Mouse (Mus musculus) CH12.LX (cell line): ENCODE results near the gene Mrps14. TPM values are rescaled to one million over a fixed set of nuclear protein-coding genes. Genes with fewer than 3 reads are reported as not detected.

Experiments
- DNase-seq: peaks from one replicate; pipeline ENCODE4 v3.0.0-alpha.2; 2013; ENCODE audit errors: extremely low read depth
- H3K27ac ChIP-seq: 2 replicates; pipeline ENCODE4 v1.5.1; 2012; ENCODE audit warnings: low read depth, mild to moderate bottlenecking, control low read depth, moderate library complexity; ENCODE audit not compliant: insufficient read depth
- H3K27me3 ChIP-seq: replicated peaks from 2 replicates; pipeline ENCODE3; 2012; ENCODE audit warnings: inconsistent platforms
- H3K36me3 ChIP-seq, 2 experiments: replicated peaks in 1 of 2; 2 replicates each; pipeline versions ENCODE3 to v1.6.1; 2012; ENCODE audit warnings: inconsistent platforms in 1 of 2, low read length in 1 of 2, mild to moderate bottlenecking in 1 of 2, mixed read lengths in 1 of 2, moderate library complexity in 1 of 2; ENCODE audit not compliant: control insufficient read depth in 1 of 2, insufficient read depth in 1 of 2
- H3K4me1 ChIP-seq, 2 experiments: 2 replicates each; pipeline ENCODE4 v1.6.1; 2012; ENCODE audit warnings: inconsistent platforms in 1 of 2, moderate library complexity in 1 of 2; ENCODE audit not compliant: insufficient read depth in 2 of 2, control insufficient read depth in 1 of 2
- H3K4me2 ChIP-seq: 2 replicates; pipeline ENCODE4 v1.6.1; 2012; ENCODE audit warnings: low read depth, mild to moderate bottlenecking, control low read depth; ENCODE audit not compliant: poor library complexity, insufficient read depth, severe bottlenecking
- H3K4me3 ChIP-seq, 3 experiments: fragments of 150-350 bp in 1 of 3; sonication (generic) in 1 of 3; replicated peaks in 1 of 3; 2 replicates each; pipeline versions ENCODE3 to v1.5.1; 2011 to 2012; ENCODE audit warnings: low read depth in 2 of 3, low read length in 2 of 3, mild to moderate bottlenecking in 2 of 3, moderate library complexity in 2 of 3, control low read depth in 1 of 3, improper control_type of control experiment in 1 of 3, inconsistent platforms in 1 of 3, mixed read lengths in 1 of 3; ENCODE audit not compliant: poor library complexity in 1 of 3
- H3K79me2 ChIP-seq: replicated peaks from 2 replicates; pipeline ENCODE4 v1.6.1; 2012; ENCODE audit warnings: mild to moderate bottlenecking, moderate library complexity; ENCODE audit not compliant: control insufficient read depth, poor library complexity, insufficient read depth, severe bottlenecking; ENCODE audit errors: extremely low read depth
- H3K9ac ChIP-seq: 2 replicates; pipeline ENCODE4 v1.6.1; 2012; ENCODE audit warnings: low read depth, mild to moderate bottlenecking, control low read depth, moderate library complexity; ENCODE audit not compliant: insufficient read depth
- H3K9me3 ChIP-seq: replicated peaks from 2 replicates; pipeline ENCODE3; 2012; ENCODE audit warnings: low read length, inconsistent platforms, mixed read lengths
- BHLHE40 ChIP-seq: IDR thresholded peaks from 2 replicates; pipeline ENCODE4 v1.6.1; 2011; ENCODE audit warnings: mild to moderate bottlenecking, low read depth, low read length, improper control_type of control experiment
- CHD2 ChIP-seq: IDR thresholded peaks from 2 replicates; pipeline ENCODE4 v1.6.1; 2011; ENCODE audit warnings: low read length, improper control_type of control experiment
- E2F4 ChIP-seq: IDR thresholded peaks from 2 replicates; pipeline ENCODE4 v1.6.1; 2011; ENCODE audit warnings: low read depth, low read length, improper control_type of control experiment; ENCODE audit not compliant: insufficient replicate concordance
- EP300 ChIP-seq: IDR thresholded peaks from 2 replicates; pipeline ENCODE4 v1.6.1; 2011; ENCODE audit warnings: low read length, improper control_type of control experiment
- ETS1 ChIP-seq: conservative IDR thresholded peaks from 2 replicates; pipeline ENCODE4 v1.6.1; 2012; ENCODE audit warnings: low read depth, mild to moderate bottlenecking, inconsistent platforms, low read length, improper control_type of control experiment, moderate library complexity
- GABPA ChIP-seq: IDR thresholded peaks from 2 replicates; pipeline ENCODE4 v1.6.1; 2012; ENCODE audit warnings: low read depth, low read length, improper control_type of control experiment, inconsistent platforms; ENCODE audit not compliant: insufficient replicate concordance
- IRF4 ChIP-seq: IDR thresholded peaks from 2 replicates; pipeline ENCODE4 v1.6.1; 2014; ENCODE audit warnings: low read depth, mild to moderate bottlenecking, inconsistent platforms, low read length, improper control_type of control experiment
- JUND ChIP-seq: conservative IDR thresholded peaks from 2 replicates; pipeline ENCODE4 v1.6.1; 2011; ENCODE audit warnings: low read depth, low read length, improper control_type of control experiment
- KAT2A ChIP-seq: IDR thresholded peaks from 2 replicates; pipeline ENCODE4 v1.6.1; 2012; ENCODE audit warnings: low read length, improper control_type of control experiment, inconsistent platforms; ENCODE audit not compliant: insufficient replicate concordance
- MAX ChIP-seq: IDR thresholded peaks from 2 replicates; pipeline ENCODE4 v1.6.1; 2011; ENCODE audit warnings: low read length, improper control_type of control experiment
- MYC ChIP-seq: IDR thresholded peaks from 2 replicates; pipeline ENCODE4 v1.6.1; 2011; ENCODE audit warnings: low read depth, mild to moderate bottlenecking, improper control_type of control experiment, low read length
- PAX5 ChIP-seq: IDR thresholded peaks from 2 replicates; pipeline ENCODE4 v1.6.1; 2012; ENCODE audit warnings: low read length, inconsistent platforms, mixed read lengths
- POLR2A ChIP-seq: IDR thresholded peaks from 2 replicates; pipeline ENCODE4 v1.6.1; 2011; ENCODE audit warnings: low read depth, mild to moderate bottlenecking, improper control_type of control experiment, low read length
- RAD21 ChIP-seq: IDR thresholded peaks from 2 replicates; pipeline ENCODE4 v1.6.1; 2011; ENCODE audit warnings: low read depth, mild to moderate bottlenecking, low read length, improper control_type of control experiment, moderate library complexity
- RCOR1 ChIP-seq: conservative IDR thresholded peaks from 2 replicates; pipeline ENCODE4 v1.6.1; 2012; ENCODE audit warnings: low read depth, mild to moderate bottlenecking, inconsistent platforms, low read length, improper control_type of control experiment
- SIN3A ChIP-seq: IDR thresholded peaks from 2 replicates; pipeline ENCODE4 v1.6.1; 2012; ENCODE audit warnings: low read length, improper control_type of control experiment, inconsistent platforms
- SMC3 ChIP-seq: IDR thresholded peaks from 2 replicates; pipeline ENCODE4 v1.6.1; 2011; ENCODE audit warnings: low read depth, low read length, improper control_type of control experiment
- UBTF ChIP-seq: IDR thresholded peaks from 2 replicates; pipeline ENCODE4 v1.6.1; 2012; ENCODE audit warnings: low read depth, mild to moderate bottlenecking, inconsistent platforms, low read length, improper control_type of control experiment, moderate library complexity
- USF1 ChIP-seq: IDR thresholded peaks from 2 replicates; pipeline ENCODE4 v1.6.1; 2014; ENCODE audit warnings: low read depth, mild to moderate bottlenecking, inconsistent platforms, low read length, improper control_type of control experiment
- ZKSCAN1 ChIP-seq: IDR thresholded peaks from 2 replicates; pipeline ENCODE4 v1.6.1; 2012; ENCODE audit warnings: low read depth, inconsistent platforms, low read length, improper control_type of control experiment, borderline replicate concordance
- dilution Hi-C: fragments of 300-500 bp; cut with MboI; formaldehyde crosslinking; loops from 2 replicates; pipeline ENCODE4 v1.14.3; 2020; ENCODE audit warnings: low sequenced_read_pairs; ENCODE audit not compliant: extremely low pct_unique_long_range_greater_than_20kb, extremely low pct_ligation_motif_present
- in situ Hi-C: fragments of 300-500 bp; cut with MboI; formaldehyde crosslinking; loops from 3 replicates; pipeline ENCODE4 v1.14.3; 2019; ENCODE audit warnings: low sequenced_read_pairs, low pct_ligation_motif_present, low pct_unique_long_range_greater_than_20kb, mixed read lengths
- polyA plus RNA-seq: library from polyadenylated mRNA; unstranded; fragments of >175 nt; gene quantifications from 2 replicates; pipeline ENCODE4 v1.2.1, GENCODE M21; 2012; ENCODE audit warnings: low read depth; ENCODE audit not compliant: insufficient read length
- total RNA-seq, 2 experiments: library from RNA; depleted of rRNA; stranded (reverse); fragments of 300-350 nt in 1 of 2; fragments of >200 nt in 1 of 2; gene quantifications; 2 replicates each; pipeline ENCODE4 v1.2.3; 2012 to 2014

Mrps14 gene
- total and polyA plus RNA-seq, 3 experiments, result 103 to 142 (median 106) TPM

DNA sequence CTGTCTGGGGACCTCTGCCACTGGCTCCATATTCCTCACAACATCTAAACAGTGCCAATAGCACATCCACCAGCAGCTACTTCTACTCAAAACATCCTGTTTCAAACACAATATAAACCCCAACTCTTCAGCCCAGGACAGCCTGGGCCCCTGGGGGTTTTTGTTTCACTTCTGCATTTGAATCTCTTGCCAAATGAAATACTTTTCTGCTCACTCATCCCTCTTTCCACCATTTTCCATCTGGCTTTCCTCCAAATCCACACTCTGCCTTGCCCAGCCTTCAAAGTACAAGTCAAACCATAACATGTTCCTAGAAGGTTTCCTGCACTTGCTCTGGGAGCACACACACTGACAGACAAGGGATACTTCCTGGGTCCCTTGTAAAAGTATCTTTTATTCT, 38.9 kb downstream of the Mrps14 start (continued):
- TF ChIP-seq ETS1 (no peak), SIN3A (no peak), USF1 (no peak), POLR2A (peak; percentile 31; the same call in 1 of the 2 replicates), KAT2A (no peak), GABPA (no peak), E2F4 (no peak), EP300 (peak; percentile 97), MYC (peak; percentile 41; the same call in 1 of the 2 replicates), SMC3 (no peak)

DNA sequence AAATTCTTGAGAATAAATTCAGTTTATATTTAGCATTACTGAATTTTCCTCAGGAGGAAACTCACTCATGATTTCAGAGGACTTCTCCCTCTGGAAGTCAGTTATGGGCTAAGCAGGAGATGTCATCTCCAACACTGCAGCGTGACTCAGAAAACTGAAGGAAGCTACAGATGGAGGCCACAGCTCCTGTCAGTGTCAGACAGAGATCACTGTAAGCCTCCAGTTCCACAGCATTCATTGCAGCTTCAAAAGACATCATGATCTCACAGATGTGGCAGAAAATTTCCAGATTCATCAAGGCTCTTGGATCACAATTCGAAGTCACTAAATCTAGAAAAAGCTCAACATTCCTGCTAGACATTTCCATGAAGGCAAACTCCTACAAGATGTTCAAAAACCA, 43.0 kb downstream of the Mrps14 start:
- no peak for DNase-seq
- no peak for TF ChIP-seq MAX
- TF ChIP-seq IRF4, result no peak
- no peak for TF ChIP-seq SIN3A
- TF ChIP-seq CHD2, result no peak
- no peak for TF ChIP-seq ETS1
- no peak for TF ChIP-seq EP300
- TF ChIP-seq ZKSCAN1, result no peak
- no peak for TF ChIP-seq RAD21
- no peak for TF ChIP-seq BHLHE40
- no peak for TF ChIP-seq RCOR1
- no peak for TF ChIP-seq PAX5
- TF ChIP-seq POLR2A, result no peak
- TF ChIP-seq UBTF, result no peak
- no peak for TF ChIP-seq JUND
- no peak for TF ChIP-seq SMC3
- TF ChIP-seq, all 38 proteins: peak for 0
- peaks cover 9 to 42% of the 10 kb centered on the region in 2 experiments for H3K4me1 ChIP-seq
- 0 out of 2 replicates have a peak overlapping the region, but pooled peaks have one; percentile 51 for H3K9ac ChIP-seq
- in situ Hi-C loops, result no loop called here
- H3K9me3 ChIP-seq, result peaks cover 3% of the 10 kb centered on the region
- peak overlapping the region; percentile 81; the same call in 1 of the 2 replicates for H3K27ac ChIP-seq
- H3K36me3 ChIP-seq, result peaks cover 30 to 52% of the 10 kb centered on the region in 2 experiments
- H3K4me3 ChIP-seq, result no peak overlapping the region
- dilution Hi-C loops, result no loop called here
- H3K79me2 ChIP-seq, result peaks cover 10% of the 10 kb centered on the region; the same call in 1 of the 2 replicates
- no peaks in the 10 kb centered on the region for H3K27me3 ChIP-seq
- H3K4me2 ChIP-seq, result no peak overlapping the region
